Mouse (Mus musculus) thymus, postnatal 36 days (tissue): ENCODE data around the gene C1ql2.

ENCODE experiments used
- DNase-seq, 2 experiments: peaks; one replicate each; pipeline ENCODE4 v3.0.0; 2022; ENCODE audit warnings: mixed read lengths in 2 of 2

C1ql2 gene

DNA sequence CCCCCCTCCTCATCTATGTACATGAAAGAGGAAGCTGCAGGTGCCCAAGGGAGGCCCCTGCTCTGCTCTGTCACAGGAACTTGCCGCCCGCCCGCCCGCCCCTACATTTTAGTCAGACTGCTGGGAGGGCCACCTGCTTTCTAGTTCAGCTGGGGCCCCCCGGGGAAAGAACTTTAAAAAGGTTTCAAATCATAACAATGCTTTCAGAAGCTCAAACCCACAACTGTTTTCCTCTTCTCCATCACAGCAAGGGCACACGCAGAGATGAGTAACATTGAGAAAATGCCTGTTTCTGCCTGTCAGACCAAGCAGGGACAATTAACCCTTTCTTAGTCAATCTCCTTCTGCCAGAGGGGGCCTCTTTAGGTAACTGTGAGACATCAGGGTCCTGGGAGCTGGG lies 49.4 kb downstream of the C1ql2 start:
- no peak for DNase-seq

DNA sequence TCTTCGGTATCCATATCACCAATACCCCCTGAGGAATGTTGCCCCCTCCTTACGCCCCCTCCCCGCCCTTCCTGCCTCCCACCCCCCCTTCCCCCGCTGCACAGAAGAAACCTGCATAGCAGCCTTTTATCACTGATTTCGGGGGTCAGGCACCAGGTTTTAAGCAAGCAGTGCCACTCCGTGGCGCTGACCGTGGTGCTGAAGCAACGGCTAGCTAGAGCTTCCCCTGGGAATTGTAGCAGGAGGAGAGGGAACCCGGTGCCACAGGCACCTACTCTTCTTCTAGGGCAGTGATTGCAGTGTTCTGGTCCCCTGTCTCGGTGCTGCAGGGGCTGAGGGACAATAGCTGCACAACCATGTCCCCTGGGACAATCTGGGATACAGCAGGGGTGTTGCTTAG lies 50.0 kb downstream of the C1ql2 start:
- no peak for DNase-seq
